9 mouse cellular contexts compared by ENCODE assay signal in the genomic region with DNA sequence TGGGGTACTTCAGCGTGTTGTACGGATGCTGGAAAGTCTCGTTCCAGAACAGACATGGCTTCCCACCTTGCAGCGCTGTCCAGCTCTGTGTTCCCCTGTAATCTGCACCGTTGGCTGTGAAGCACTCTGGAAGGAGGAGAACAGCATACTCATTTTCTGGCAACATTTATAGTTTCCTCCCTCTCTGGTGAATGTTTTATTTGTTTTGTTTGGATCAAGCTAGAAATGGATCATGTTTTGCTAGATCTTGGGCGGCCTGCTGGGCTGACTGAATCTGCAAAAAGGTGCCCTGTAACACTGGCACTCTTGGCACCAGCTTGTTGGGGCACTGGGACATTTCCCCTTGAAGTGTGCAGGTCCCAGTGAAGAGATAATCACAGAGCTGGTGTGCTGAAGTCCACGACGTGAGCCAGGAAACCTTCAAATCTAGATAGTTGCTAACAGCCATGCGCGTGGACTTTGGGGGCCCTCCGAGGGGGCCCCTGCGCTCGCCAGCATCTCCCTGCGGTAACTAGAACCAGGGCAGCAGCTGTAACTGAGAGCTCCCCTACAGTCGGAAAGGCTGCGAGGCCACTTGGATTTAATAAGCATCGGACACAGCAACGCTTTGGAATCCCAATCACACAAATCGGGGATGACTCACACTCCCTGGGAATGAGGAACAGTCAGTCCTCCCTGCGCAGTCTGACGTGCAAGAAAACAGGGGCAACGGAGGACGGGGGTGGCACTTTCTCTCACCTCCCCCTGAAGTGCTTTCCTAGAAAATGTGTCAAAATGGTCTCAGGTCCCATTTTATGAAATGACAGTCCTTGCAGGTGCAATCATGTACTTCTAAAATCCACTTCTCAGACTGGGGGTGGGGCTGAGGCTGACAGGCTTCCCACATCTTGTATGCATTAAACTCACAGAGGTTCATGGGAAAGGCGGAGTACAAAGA. TPM values are rescaled to one million over a fixed set of nuclear protein-coding genes. Genes with fewer than 3 reads are reported as not detected.
DNase-seq lines count a peak whose midpoint lies in the region; ATAC-seq and TF ChIP-seq lines count a peak whose summit lies in the region.
"Had no signal": no experiment of that assay in that cellular context is flagged by ENCODE, and none has a peak within 500 bp of the region (broad histone marks: within the 10 kb centered on the region; RNA-seq: fewer than 3 reads in every experiment).

No protein-coding gene starts in this region.

- H3K27ac ChIP-seq in forebrain, embryonic 14.5 days (ENCODE audit: low read depth, low read length): 0 out of 2 replicates have a peak overlapping the region, but pooled peaks have one; percentile 28
- peak overlapping the region; percentile 86 for H3K27ac ChIP-seq in heart, embryonic 15.5 days
- H3K27ac ChIP-seq in kidney, postnatal 0 days: peak overlapping the region; percentile 47
- peak overlapping the region; percentile 92 for H3K27ac ChIP-seq in limb, embryonic 15.5 days
- H3K27ac ChIP-seq: neural tube, embryonic 12.5 days had no signal

- H3K4me2 ChIP-seq in forebrain, embryonic 14.5 days (ENCODE audit: low read length): no peak overlapping the region
- peak overlapping the region; percentile 61 for H3K4me2 ChIP-seq in heart, embryonic 15.5 days
- H3K4me2 ChIP-seq in kidney, postnatal 0 days (ENCODE audit: low read length): peak overlapping the region; percentile 21; the same call in 1 of the 2 replicates
- peak overlapping the region; percentile 48 for H3K4me2 ChIP-seq in limb, embryonic 15.5 days
- H3K4me2 ChIP-seq: neural tube, embryonic 12.5 days had no signal

- peaks cover 8% of the 10 kb centered on the region for H3K4me1 ChIP-seq in forebrain, embryonic 14.5 days (ENCODE audit: control insufficient read depth, insufficient read depth, low read length)
- peaks cover 55% of the 10 kb centered on the region for H3K4me1 ChIP-seq in heart, embryonic 15.5 days (replicated peaks)
- H3K4me1 ChIP-seq in kidney, postnatal 0 days (replicated peaks; ENCODE audit: insufficient read depth, low read length): peaks cover 35% of the 10 kb centered on the region
- H3K4me1 ChIP-seq in limb, embryonic 15.5 days: peaks cover 44% of the 10 kb centered on the region

- no peaks in the 10 kb centered on the region for H3K27me3 ChIP-seq in forebrain, embryonic 14.5 days (replicated peaks; ENCODE audit: control insufficient read depth, insufficient read depth, low read length)
- no peaks in the 10 kb centered on the region for H3K27me3 ChIP-seq in heart, embryonic 15.5 days
- H3K27me3 ChIP-seq in kidney, postnatal 0 days (ENCODE audit: insufficient read depth, low read length): no peaks in the 10 kb centered on the region
- H3K27me3 ChIP-seq in limb, embryonic 15.5 days: no peaks in the 10 kb centered on the region
- H3K27me3 ChIP-seq: neural tube, embryonic 12.5 days had no signal

- no peak overlapping the region for H3K4me3 ChIP-seq in forebrain, embryonic 14.5 days (ENCODE audit: low read depth, low read length)
- H3K4me3 ChIP-seq in heart, embryonic 15.5 days: peak overlapping the region; percentile 26
- no peak overlapping the region for H3K4me3 ChIP-seq in kidney, postnatal 0 days (replicated peaks; ENCODE audit: low read depth, low read length)
- peak overlapping the region; percentile 23 for H3K4me3 ChIP-seq in limb, embryonic 15.5 days
- H3K4me3 ChIP-seq: neural tube, embryonic 12.5 days had no signal

- ATAC-seq in forebrain, embryonic 14.5 days: no peak
- ATAC-seq in heart, embryonic 15.5 days (replicated peaks; ENCODE audit: insufficient number of reproducible peaks, insufficient read depth, low FRiP score, low read depth): peak; percentile 68
- ATAC-seq in kidney, postnatal 0 days (replicated peaks; ENCODE audit: low FRiP score, low read depth): no peak; the same call in 1 of the 2 replicates
- ATAC-seq in limb, embryonic 15.5 days (ENCODE audit: insufficient number of reproducible peaks, low FRiP score, low TSS enrichment, low read depth): peak; percentile 50

- 72% methylated on average over 24 of the region's 24 CpGs for WGBS in forebrain, embryonic 14.5 days
- WGBS in heart, embryonic 15.5 days: 26% methylated on average over 24 of the region's 24 CpGs
- 32% methylated on average over 24 of the region's 24 CpGs for WGBS in kidney, postnatal 0 days
- WGBS in limb, embryonic 15.5 days: 23% methylated on average over 24 of the region's 24 CpGs

- 0 out of 2 replicates have a peak, but pooled peaks cover 5% of the 10 kb centered on the region for H3K36me3 ChIP-seq in forebrain, embryonic 14.5 days (ENCODE audit: control insufficient read depth, insufficient read depth, low read length)
- H3K36me3 ChIP-seq in heart, embryonic 15.5 days: peaks cover 12% of the 10 kb centered on the region
- 0 out of 2 replicates have a peak, but pooled peaks cover 4% of the 10 kb centered on the region for H3K36me3 ChIP-seq in kidney, postnatal 0 days (ENCODE audit: insufficient read depth, low read length)
- peaks cover 12% of the 10 kb centered on the region for H3K36me3 ChIP-seq in limb, embryonic 15.5 days

- peak; percentile 76 to 83 for DNase-seq in adrenal gland, adult (ENCODE audit: inconsistent age in 2 of 2, low spot score in 1 of 2)
- DNase-seq in adrenal gland, postnatal 4 days (ENCODE audit: low spot score in 2 of 2): no peak
- peak; percentile 17 for DNase-seq in forebrain, embryonic 14.5 days (ENCODE audit: low spot score)
- DNase-seq in kidney, postnatal 0 days (ENCODE audit: low spot score): peak; percentile 81
- peak; percentile 68 for DNase-seq in skeletal muscle tissue, adult 2 months (ENCODE audit: low read depth, low spot score)
- no peak for DNase-seq in cerebellum, adult 11-12 months

- no peak overlapping the region; the same call in 1 of the 2 replicates for H3K9ac ChIP-seq in forebrain, embryonic 14.5 days (ENCODE audit: low read length)
- H3K9ac ChIP-seq in heart, embryonic 15.5 days: peak overlapping the region; percentile 38
- H3K9ac ChIP-seq in kidney, postnatal 0 days (ENCODE audit: low read depth, low read length): no peak overlapping the region
- H3K9ac ChIP-seq in limb, embryonic 15.5 days: no peak overlapping the region
- H3K9ac ChIP-seq: neural tube, embryonic 12.5 days had no signal

- no peak for TF ChIP-seq CTCF in kidney, postnatal 0 days (IDR thresholded peaks at IDR 0.05; ENCODE audit: low read depth)

- no peaks in the 10 kb centered on the region for H3K9me3 ChIP-seq in forebrain, embryonic 14.5 days (replicated peaks; ENCODE audit: control insufficient read depth, low read length)
- H3K9me3 ChIP-seq in heart, embryonic 15.5 days (replicated peaks): no peaks in the 10 kb centered on the region
- no peaks in the 10 kb centered on the region for H3K9me3 ChIP-seq in kidney, postnatal 0 days (replicated peaks; ENCODE audit: low read length)
- H3K9me3 ChIP-seq in limb, embryonic 15.5 days: no peaks in the 10 kb centered on the region
- H3K9me3 ChIP-seq: neural tube, embryonic 12.5 days had no signal

RNA-seq across cellular contexts. Expression of a gene that starts 17.3 kb away (rescaled TPM):
- total RNA-seq in adrenal gland, postnatal 4 days (2021): 10 to 100 TPM; 26.9 to 27.2 TPM
- 2.6 and 3.3 TPM in 2 replicates for polyA plus RNA-seq in forebrain, embryonic 14.5 days (2014; fragmentation: Nextera tagmentation; extraction: Ambion mirVana)
- polyA plus RNA-seq in heart, embryonic 15.5 days (2015; fragmentation: Nextera tagmentation; extraction: Ambion mirVana): 24.0 and 29.3 TPM in 2 replicates
- polyA plus RNA-seq in kidney, postnatal 0 days (2015; fragmentation: Nextera tagmentation; extraction: Ambion mirVana): 18.3 and 20.0 TPM in 2 replicates
- 37.6 and 42.9 TPM in 2 replicates for polyA plus RNA-seq in limb, embryonic 15.5 days (2015; fragmentation: Nextera tagmentation; extraction: Ambion mirVana)

Comparison
In these comparisons a context has a peak if more than half of its experiments do, and no peak if none do; other contexts are left out.
1. DNase-seq: peak in adrenal gland, adult (2 of 2), forebrain, embryonic 14.5 days (single experiment), kidney, postnatal 0 days (single experiment) and skeletal muscle tissue, adult 2 months (single experiment); none in adrenal gland, postnatal 4 days (0 of 2) and cerebellum, adult 11-12 months (single experiment).
2. ATAC-seq: peak in heart, embryonic 15.5 days (single experiment) and limb, embryonic 15.5 days (single experiment); none in forebrain, embryonic 14.5 days (single experiment) and kidney, postnatal 0 days (single experiment).
3. H3K27ac ChIP-seq: peak in every context shown above with its lines; median percentile 92 in limb, embryonic 15.5 days; 86 in heart, embryonic 15.5 days; 47 in kidney, postnatal 0 days; 28 in forebrain, embryonic 14.5 days.
4. H3K4me3 ChIP-seq: peak in heart, embryonic 15.5 days (single experiment) and limb, embryonic 15.5 days (single experiment); none in forebrain, embryonic 14.5 days (single experiment) and kidney, postnatal 0 days (single experiment).